Mouse (Mus musculus) heart, embryonic 11.5 days (tissue): ENCODE measurements around the gene Mfap1b. TPM values are rescaled to one million over a fixed set of nuclear protein-coding genes. Genes with fewer than 3 reads are reported as not detected.

Experiments
- ATAC-seq: fragments of 200-750 bp; cut with Nextera tagmentation; replicated peaks from 2 replicates; pipeline ENCODE4 v1.8.0; 2017; ENCODE audit warnings: moderate library complexity; ENCODE audit not compliant: insufficient number of reproducible peaks, low FRiP score, low TSS enrichment
- H3K27ac ChIP-seq: fragments of 300-500 bp; sonication (generic); 2 replicates; pipeline ENCODE4 v1.5.1; 2014; ENCODE audit warnings: mild to moderate bottlenecking, low read depth, low read length
- H3K27me3 ChIP-seq: fragments of 300-500 bp; sonication (generic); 2 replicates; pipeline ENCODE4 v1.6.1; 2014; ENCODE audit warnings: mild to moderate bottlenecking, low read length, mixed read lengths; ENCODE audit not compliant: control insufficient read depth, insufficient read depth
- H3K36me3 ChIP-seq: fragments of 300-500 bp; sonication (generic); 2 replicates; pipeline ENCODE4 v1.6.1; 2014; ENCODE audit warnings: mild to moderate bottlenecking, low read length, moderate library complexity, mixed read lengths; ENCODE audit not compliant: control insufficient read depth, insufficient read depth
- H3K4me1 ChIP-seq: fragments of 300-500 bp; sonication (generic); 2 replicates; pipeline ENCODE4 v1.6.1; 2014; ENCODE audit warnings: low read length; ENCODE audit not compliant: control insufficient read depth, insufficient read depth
- H3K4me2 ChIP-seq: fragments of 300-500 bp; sonication (generic); 2 replicates; pipeline ENCODE4 v1.6.1; 2014; ENCODE audit warnings: mild to moderate bottlenecking, moderate library complexity
- H3K4me3 ChIP-seq: fragments of 300-500 bp; sonication (generic); 2 replicates; pipeline ENCODE4 v1.5.1; 2014; ENCODE audit warnings: low read depth, low read length
- H3K9ac ChIP-seq: fragments of 300-500 bp; sonication (generic); 2 replicates; pipeline ENCODE4 v1.6.1; 2014; ENCODE audit warnings: mild to moderate bottlenecking, low read depth, low read length, moderate library complexity
- H3K9me3 ChIP-seq: fragments of 300-500 bp; sonication (generic); replicated peaks from 2 replicates; pipeline ENCODE4 v1.6.1; 2016; ENCODE audit warnings: low read length; ENCODE audit not compliant: control insufficient read depth
- WGBS: fragments of 180-500 bp; shearing (Covaris S2); extraction: QIAGEN DNeasy Blood & Tissue Kit; methylation state at CpG from one replicate; pipeline ENCODE4 v1.1.7; 2014; ENCODE audit not compliant: insufficient replicate concordance; 5-methylcytosine and 5-hydroxymethylcytosine counted together
- polyA plus RNA-seq: library from polyadenylated mRNA; unstranded; fragments of >200 nt; fragmentation: Nextera tagmentation; extraction: Ambion mirVana; gene quantifications from 2 replicates; pipeline ENCODE4 v1.2.1, GENCODE M21; 2014

Mfap1b gene
- polyA plus RNA-seq, 1 experiment from 2014 or later = 45.0 TPM

DNA sequence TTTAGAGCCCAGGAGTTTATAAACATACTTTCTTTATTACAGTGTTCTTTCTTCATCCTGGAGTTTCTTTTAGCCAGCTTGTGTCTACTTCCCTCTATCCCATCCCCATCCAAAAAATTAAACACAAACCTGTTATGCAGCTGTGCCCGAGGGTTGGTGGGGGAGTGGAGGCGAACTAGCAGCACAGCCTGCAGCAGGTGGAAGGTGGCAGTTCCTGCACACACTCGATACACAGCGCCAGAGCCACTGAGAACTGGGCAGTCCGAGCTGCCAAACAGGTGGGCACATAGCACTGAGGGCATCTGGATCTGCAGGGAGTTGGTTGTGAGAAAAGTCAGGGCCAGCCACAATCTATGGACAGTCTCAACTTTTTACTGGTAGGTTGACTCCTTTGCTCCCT, 18.3 kb downstream of the Mfap1b start:
- Histone ChIP-seq H3K9me3 (no peaks in the 10 kb centered on the region), H3K4me3 (no peak overlapping the region), H3K4me2 (no peak overlapping the region), H3K9ac (no peak overlapping the region), H3K36me3 (peaks cover 11% of the 10 kb centered on the region; the same call in 1 of the 2 replicates), H3K27me3 (no peaks in the 10 kb centered on the region), H3K27ac (no peak overlapping the region), H3K4me1 (peaks cover 23% of the 10 kb centered on the region)
- no peak for ATAC-seq
- 73% methylated on average over 5 of the region's 5 CpGs for WGBS

- H3K27ac ChIP-seq = peak overlapping the region; percentile 84; the same call in 1 of the 2 replicates
- no peaks in the 10 kb centered on the region for H3K9me3 ChIP-seq
- H3K27me3 ChIP-seq = no peaks in the 10 kb centered on the region
- no peak overlapping the region for H3K4me3 ChIP-seq
- no peak overlapping the region for H3K9ac ChIP-seq
- peaks cover 23% of the 10 kb centered on the region for H3K4me1 ChIP-seq
- ATAC-seq = no peak
- WGBS = 82% methylated on average over 6 of the region's 6 CpGs
- H3K4me2 ChIP-seq = no peak overlapping the region
- peaks cover 11% of the 10 kb centered on the region; the same call in 1 of the 2 replicates for H3K36me3 ChIP-seq
These were observed 19.9 kb downstream of the Mfap1b start for GRCm38 (mm10) chr2:121453917-121454316.

- peak within 1 kb of the TSS; percentile 84 for H3K27ac ChIP-seq
- H3K27me3 ChIP-seq = no peaks in the 10 kb centered on the region
- peak within 1 kb of the TSS; percentile 17; the same call in 1 of the 2 replicates for H3K4me2 ChIP-seq
- peaks cover 11% of the 10 kb centered on the region; the same call in 1 of the 2 replicates for H3K36me3 ChIP-seq
- H3K9me3 ChIP-seq = no peaks in the 10 kb centered on the region
- no peak within 1 kb of the TSS for H3K9ac ChIP-seq
- H3K4me1 ChIP-seq = peaks cover 23% of the 10 kb centered on the region
- 63% methylated on average over 4 of the region's 4 CpGs for WGBS
- ATAC-seq = no peak
- H3K4me3 ChIP-seq = no peak within 1 kb of the TSS
These were observed 20.9 kb downstream of the Mfap1b start, which contains the start of gene Hypk for GRCm38 (mm10) chr2:121452990-121453389. Hypk (plus strand) TSS chr2:121453290.

DNA sequence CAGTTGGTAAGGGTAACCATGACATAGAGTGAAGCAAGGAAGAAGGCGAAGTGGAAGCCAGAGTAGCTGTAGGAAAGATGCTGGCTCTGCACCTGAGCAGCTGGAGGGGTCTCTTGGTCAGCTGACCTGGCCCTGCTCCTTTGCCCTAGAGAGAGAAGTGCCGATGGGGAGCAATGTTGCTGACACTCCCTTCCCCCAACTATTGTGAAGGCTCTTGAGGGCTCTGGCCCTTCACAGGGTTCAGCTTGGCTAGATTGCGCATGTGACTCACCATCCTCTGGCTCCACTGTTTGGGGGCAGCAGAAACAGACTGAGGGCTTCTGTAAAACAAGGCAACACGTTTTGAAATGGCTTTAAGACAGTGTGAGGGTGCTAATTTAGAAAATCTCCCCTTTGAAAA, 21.5 kb downstream of the Mfap1b start:
- Histone ChIP-seq H3K4me2 (no peak overlapping the region), H3K27ac (peak overlapping the region; percentile 84; the same call in 1 of the 2 replicates), H3K36me3 (peaks cover 11% of the 10 kb centered on the region; the same call in 1 of the 2 replicates), H3K9ac (no peak overlapping the region), H3K9me3 (no peaks in the 10 kb centered on the region), H3K4me3 (no peak overlapping the region), H3K4me1 (peaks cover 23% of the 10 kb centered on the region), H3K27me3 (no peaks in the 10 kb centered on the region)
- 58% methylated on average over 4 of the region's 4 CpGs for WGBS
- no peak for ATAC-seq

DNA sequence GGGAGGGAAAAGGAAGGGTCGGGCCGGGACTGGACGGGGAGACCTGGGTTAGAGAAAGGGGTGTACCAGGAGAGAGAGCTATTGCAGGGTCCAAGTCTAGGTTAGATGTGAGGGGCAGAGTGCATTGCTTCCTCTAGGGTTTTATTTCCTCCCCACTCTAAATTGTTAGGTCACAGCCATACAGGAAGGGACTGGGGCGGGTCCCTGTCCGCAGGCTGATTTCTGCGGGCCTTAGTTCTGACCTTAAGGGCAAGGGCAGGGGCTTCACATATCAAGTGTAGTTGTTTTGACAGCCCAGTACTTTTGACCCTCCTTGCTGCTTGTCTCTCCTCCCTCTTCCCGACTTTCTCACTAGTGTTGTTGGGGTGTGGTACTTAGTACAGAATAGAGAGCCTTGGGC, 23.8 kb downstream of the Mfap1b start:
- no peak for ATAC-seq
- Histone ChIP-seq H3K9ac (peak overlapping the region; percentile 99), H3K27me3 (no peaks in the 10 kb centered on the region), H3K4me2 (peak overlapping the region; percentile 96), H3K4me1 (peaks cover 23% of the 10 kb centered on the region), H3K9me3 (no peaks in the 10 kb centered on the region), H3K36me3 (peaks cover 11% of the 10 kb centered on the region; the same call in 1 of the 2 replicates), H3K27ac (peak overlapping the region; percentile 91), H3K4me3 (peak overlapping the region; percentile 100)
- WGBS = 3% methylated on average over 7 of the region's 7 CpGs

DNA sequence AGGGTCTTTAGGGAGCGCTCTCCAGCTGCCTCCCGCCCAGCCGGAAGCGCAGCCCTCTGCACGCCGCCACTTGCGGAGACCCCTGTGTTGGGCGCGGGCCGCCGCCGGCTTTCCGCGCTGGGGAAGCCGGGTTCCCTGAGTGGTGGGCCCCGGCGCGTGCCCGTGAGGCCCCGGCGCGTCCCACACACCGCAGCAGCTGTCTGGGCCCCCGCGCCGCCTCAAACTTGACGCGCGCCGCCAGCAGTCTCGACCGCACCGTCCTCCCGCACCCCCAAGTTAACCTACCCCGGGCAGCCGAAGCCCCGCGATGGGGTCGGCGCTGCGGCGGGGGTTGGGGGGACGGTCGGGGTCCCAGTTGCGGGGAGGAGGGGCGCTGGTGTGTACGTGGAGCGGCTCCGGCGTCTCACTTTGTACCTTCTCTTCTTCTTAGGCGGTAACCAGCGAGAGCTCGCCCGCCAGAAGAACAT, 24.3 kb downstream of the Mfap1b start:
- Histone ChIP-seq H3K4me2 (peak overlapping the region; percentile 96), H3K27me3 (no peaks in the 10 kb centered on the region), H3K9ac (peak overlapping the region; percentile 99), H3K4me3 (peak overlapping the region; percentile 100), H3K27ac (peak overlapping the region; percentile 91), H3K4me1 (peaks cover 23% of the 10 kb centered on the region), H3K36me3 (peaks cover 11% of the 10 kb centered on the region; the same call in 1 of the 2 replicates), H3K9me3 (no peaks in the 10 kb centered on the region)
- ATAC-seq = peak; percentile 23
- WGBS = under 1% methylated on average over 53 of the region's 54 CpGs

DNA sequence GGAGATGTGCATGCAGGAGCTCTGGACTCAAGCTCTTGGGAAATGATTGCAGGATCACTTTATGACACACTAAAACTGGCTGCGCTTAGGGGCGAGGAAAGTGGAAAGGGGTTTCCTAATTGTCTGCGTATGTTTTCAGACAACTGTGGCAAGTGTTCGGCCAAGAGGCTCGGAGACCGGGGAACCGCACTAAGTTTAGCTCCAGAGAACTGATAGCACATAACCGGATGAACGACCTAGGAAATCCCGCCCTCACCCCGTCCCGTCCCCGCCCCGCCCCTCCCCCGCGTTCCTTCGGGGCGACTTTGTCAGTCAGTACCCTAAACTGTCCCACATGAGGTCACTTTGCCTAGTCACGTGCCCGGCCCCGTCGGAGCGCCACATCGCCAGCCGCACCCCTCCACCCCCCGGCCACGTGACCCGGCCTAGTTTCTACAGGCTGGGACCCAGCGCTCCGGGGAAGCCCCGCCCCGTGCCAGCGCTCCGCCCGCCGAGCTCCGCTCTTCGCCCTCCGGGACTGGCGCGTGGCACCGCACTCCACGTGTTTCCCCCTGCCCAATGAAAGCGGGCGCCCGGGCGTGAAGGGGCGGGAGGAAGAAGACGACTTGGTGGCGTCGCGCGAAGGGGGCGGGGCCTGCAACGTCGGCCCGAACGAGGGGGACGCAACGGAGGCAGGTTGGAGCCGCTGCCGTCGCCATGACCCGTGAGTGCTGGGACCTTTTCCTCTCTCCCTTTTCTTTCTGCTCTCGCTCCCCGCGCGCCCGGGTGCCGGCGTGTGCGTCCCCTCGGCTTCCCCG, 24.9 kb downstream of the Mfap1b start, which contains the start of gene Serf2:
TSS of gene Serf2 (plus strand) at position 457 of the 797 bp plus-strand sequence.
- H3K4me3 ChIP-seq = peak within 1 kb of the TSS; percentile 100
- ATAC-seq = peak; percentile 98
- under 1% methylated on average over 70 of the region's 74 CpGs for WGBS

GRCm38 (mm10) chr2:121448136-121448535, 25.7 kb downstream of the Mfap1b start:
- 14% methylated on average over 9 of the region's 9 CpGs for WGBS

More for the DNA sequence above, 24.9 kb downstream of the Mfap1b start, which contains the start of gene Serf2:
- Histone ChIP-seq H3K4me2 (peak within 1 kb of the TSS; percentile 96), H3K9ac (peak within 1 kb of the TSS; percentile 99), H3K9me3 (no peaks in the 10 kb centered on the region), H3K36me3 (peaks cover 9% of the 10 kb centered on the region; the same call in 1 of the 2 replicates), H3K27me3 (no peaks in the 10 kb centered on the region), H3K27ac (peak within 1 kb of the TSS; percentile 91), H3K4me1 (peaks cover 23% of the 10 kb centered on the region)

More at GRCm38 (mm10) chr2:121448136-121448535, 25.7 kb downstream of the Mfap1b start:
- Histone ChIP-seq H3K27me3 (no peaks in the 10 kb centered on the region), H3K4me3 (peak overlapping the region; percentile 100), H3K9ac (peak overlapping the region; percentile 64), H3K27ac (peak overlapping the region; percentile 91), H3K4me1 (peaks cover 20% of the 10 kb centered on the region), H3K36me3 (peaks cover 4% of the 10 kb centered on the region; the same call in 1 of the 2 replicates), H3K9me3 (no peaks in the 10 kb centered on the region), H3K4me2 (peak overlapping the region; percentile 69)
- ATAC-seq = no peak
